Mouse (Mus musculus) forebrain, embryonic 15.5 days (tissue): ENCODE measurements at regions not wholly inside any gene's neighbourhood (a gene's known extent, or its start where the extent isn't known, plus 50 kb on each side); places are given as distances from the start of the nearest gene placed in this dataset.
A peak's percentile ranks its signal among the peaks of the same experiment; 100 is the strongest.
"Not testable (repeated sequence)": the region's sequence is repeated elsewhere in the genome, so short reads cannot be mapped to it uniquely, and the experiment has no call there.

Experiments
- ATAC-seq: fragments of 200-750 bp; cut with Nextera tagmentation; replicated peaks from 2 replicates; pipeline ENCODE4 v1.8.0; 2017; ENCODE audit warnings: mild to moderate bottlenecking, moderate TSS enrichment, moderate library complexity
- H3K27ac ChIP-seq: fragments of 300-500 bp; sonication (generic); replicated peaks from 2 replicates; pipeline ENCODE4 v1.5.1; 2015; ENCODE audit warnings: mild to moderate bottlenecking, inconsistent platforms
- H3K27me3 ChIP-seq: fragments of 300-500 bp; sonication (generic); 2 replicates; pipeline ENCODE4 v1.6.1; 2015; ENCODE audit warnings: inconsistent platforms
- H3K36me3 ChIP-seq: fragments of 300-500 bp; sonication (generic); 2 replicates; pipeline ENCODE4 v1.6.1; 2015; ENCODE audit warnings: mild to moderate bottlenecking, inconsistent platforms
- H3K4me1 ChIP-seq: fragments of 300-500 bp; sonication (generic); 2 replicates; pipeline ENCODE4 v1.6.1; 2015; ENCODE audit warnings: inconsistent platforms
- H3K4me2 ChIP-seq: fragments of 300-500 bp; sonication (generic); replicated peaks from 2 replicates; pipeline ENCODE4 v1.6.1; 2015; ENCODE audit warnings: mild to moderate bottlenecking, inconsistent platforms
- H3K4me3 ChIP-seq: fragments of 300-500 bp; sonication (generic); 2 replicates; pipeline ENCODE4 v1.5.1; 2015; ENCODE audit warnings: mild to moderate bottlenecking, inconsistent platforms
- H3K9ac ChIP-seq: fragments of 300-500 bp; sonication (generic); replicated peaks from 2 replicates; pipeline ENCODE4 v1.6.1; 2015; ENCODE audit warnings: mild to moderate bottlenecking, inconsistent platforms
- H3K9me3 ChIP-seq: fragments of 300-500 bp; sonication (generic); 2 replicates; pipeline ENCODE4 v1.6.1; 2016; ENCODE audit warnings: inconsistent platforms
- WGBS: fragments of 180-500 bp; shearing (Covaris S2); methylation state at CpG from one replicate; pipeline ENCODE4 v1.1.7; 2015; ENCODE audit warnings: mixed read lengths; 5-methylcytosine and 5-hydroxymethylcytosine counted together

GRCm38 (mm10) chr6:47745856-47746255 lies 67.4 kb downstream of the Pdia4 start:
- H3K9me3 ChIP-seq, H3K4me3 ChIP-seq: not testable (repeated sequence)
- WGBS: 84% methylated on average over 10 of the region's 14 CpGs

GRCm38 (mm10) chr6:47743856-47744255 lies 69.4 kb downstream of the Pdia4 start:
- not testable (repeated sequence) for H3K9ac ChIP-seq, H3K4me3 ChIP-seq, H3K9me3 ChIP-seq, H3K27me3 ChIP-seq, H3K4me1 ChIP-seq, H3K36me3 ChIP-seq, ATAC-seq, H3K27ac ChIP-seq, H3K4me2 ChIP-seq
- WGBS: no CpG with 5 or more reads among the region's 20 CpGs

More at GRCm38 (mm10) chr6:47745856-47746255, 67.4 kb downstream of the Pdia4 start:
- ATAC-seq, H3K36me3 ChIP-seq, H3K4me2 ChIP-seq, H3K27ac ChIP-seq, H3K27me3 ChIP-seq, H3K9ac ChIP-seq, H3K4me1 ChIP-seq: not testable (repeated sequence)

GRCm38 (mm10) chr6:47740216-47740615 lies 73.0 kb downstream of the Pdia4 start:
- H3K36me3 ChIP-seq, ATAC-seq: not testable (repeated sequence)

GRCm38 (mm10) chr6:47739696-47740095 lies 73.5 kb downstream of the Pdia4 start:
- H3K4me2 ChIP-seq, H3K4me1 ChIP-seq, H3K36me3 ChIP-seq, H3K9me3 ChIP-seq, H3K27me3 ChIP-seq, ATAC-seq, H3K27ac ChIP-seq, H3K9ac ChIP-seq: not testable (repeated sequence)
- 12% methylated on average over 17 of the region's 26 CpGs for WGBS
- H3K4me3 ChIP-seq: 0 out of 2 replicates have a peak overlapping the region, but pooled peaks have one; percentile 18

More at GRCm38 (mm10) chr6:47740216-47740615, 73.0 kb downstream of the Pdia4 start:
- peak overlapping the region; percentile 34 for H3K4me2 ChIP-seq
- 14% methylated on average over 14 of the region's 47 CpGs for WGBS
- not testable (repeated sequence) for H3K4me1 ChIP-seq, H3K9me3 ChIP-seq, H3K27me3 ChIP-seq
- H3K4me3 ChIP-seq: peak overlapping the region; percentile 46
- H3K9ac ChIP-seq: 0 out of 2 replicates have a peak overlapping the region, but pooled peaks have one; percentile 28
- H3K27ac ChIP-seq: peak overlapping the region; percentile 66

GRCm38 (mm10) chr6:47737972-47738371 lies 75.3 kb downstream of the Pdia4 start:
- not testable (repeated sequence) for H3K4me3 ChIP-seq, H3K9me3 ChIP-seq, H3K27me3 ChIP-seq, H3K27ac ChIP-seq, H3K36me3 ChIP-seq, H3K4me1 ChIP-seq, H3K9ac ChIP-seq, H3K4me2 ChIP-seq, ATAC-seq
- no CpG with 5 or more reads among the region's 3 CpGs for WGBS
